Mouse (Mus musculus): ENCODE data around the gene Cdk6.
"Not testable (repeated sequence)": the region's sequence is repeated elsewhere in the genome, so short reads cannot be mapped to it uniquely, and the experiment has no call there.

Gene Cdk6

DNA sequence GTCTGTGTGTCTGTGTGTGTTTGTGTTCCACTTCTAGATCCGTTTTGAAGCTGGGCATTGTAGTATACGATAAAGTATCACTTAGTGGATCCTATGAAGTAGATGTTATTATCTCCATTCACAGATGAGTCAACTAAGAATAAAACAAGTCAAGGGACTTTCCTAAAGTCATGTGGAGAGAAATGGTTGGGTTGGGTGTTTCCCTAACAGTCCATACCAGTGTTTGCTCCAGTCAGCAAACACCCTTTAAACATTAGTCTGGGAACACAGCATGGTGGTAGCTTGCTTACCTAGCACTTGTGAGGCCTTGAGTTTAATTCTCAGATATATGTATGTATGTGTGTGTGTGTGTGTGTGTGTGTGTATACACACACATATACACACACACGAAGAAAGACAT, 168.2 kb downstream of the Cdk6 start:
- no peak for DNase-seq (ENCODE audit: low spot score)

DNA sequence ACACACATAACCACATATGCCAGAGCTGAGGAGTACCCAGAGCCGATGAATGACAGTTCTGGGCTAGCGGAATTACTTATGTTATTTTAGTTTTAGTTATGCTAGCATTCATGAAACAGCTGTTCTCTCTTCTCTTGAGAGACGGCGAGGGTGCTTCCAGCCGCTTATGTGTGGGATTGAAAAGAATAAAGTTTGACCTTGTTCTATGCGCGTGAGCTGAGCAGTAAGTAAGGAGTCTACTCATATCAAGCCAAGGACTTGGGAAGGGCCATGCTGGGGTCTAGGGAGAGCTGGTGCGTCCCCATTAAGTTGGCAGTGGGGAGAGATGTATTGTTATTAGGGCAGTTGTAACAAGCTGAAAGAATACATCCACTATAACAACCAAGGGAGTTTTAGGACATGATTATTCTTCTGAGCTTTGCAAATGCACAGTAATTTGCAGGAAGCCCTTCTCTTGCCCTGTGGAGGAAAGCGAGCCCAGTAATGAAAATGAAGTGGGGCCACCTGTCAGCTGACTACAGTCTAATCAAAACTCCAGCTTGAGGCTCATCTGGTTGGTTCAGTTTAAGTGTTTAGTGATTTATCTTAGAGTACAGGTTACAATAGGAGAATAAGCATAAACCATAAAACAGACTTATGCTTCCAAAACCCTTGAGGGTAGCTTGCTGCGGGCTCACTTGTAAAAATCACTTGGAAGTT, 170.0 kb downstream of the Cdk6 start:
- DNase-seq (ENCODE audit: low spot score), result no peak

DNA sequence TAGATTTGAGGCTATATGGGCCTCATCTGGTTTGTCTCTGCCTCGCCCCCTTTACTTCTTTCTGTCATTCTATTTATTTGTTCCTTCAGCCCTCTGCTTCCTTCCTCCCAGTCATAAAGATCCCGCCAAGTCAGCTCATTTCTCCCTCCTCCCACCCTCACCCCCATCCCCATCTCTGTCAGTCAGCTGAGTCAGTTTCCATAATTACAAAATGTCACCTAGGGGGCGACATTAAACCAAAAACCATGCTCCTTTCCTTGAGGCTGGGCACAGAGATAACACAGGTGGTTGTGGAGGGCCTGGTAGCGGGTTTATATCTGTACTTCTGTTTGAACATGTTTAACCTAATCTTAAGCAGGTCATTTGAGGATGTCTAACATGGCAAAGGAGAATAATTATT, 171.3 kb downstream of the Cdk6 start:
- DNase-seq (ENCODE audit: low spot score), result peak; percentile 6

DNA sequence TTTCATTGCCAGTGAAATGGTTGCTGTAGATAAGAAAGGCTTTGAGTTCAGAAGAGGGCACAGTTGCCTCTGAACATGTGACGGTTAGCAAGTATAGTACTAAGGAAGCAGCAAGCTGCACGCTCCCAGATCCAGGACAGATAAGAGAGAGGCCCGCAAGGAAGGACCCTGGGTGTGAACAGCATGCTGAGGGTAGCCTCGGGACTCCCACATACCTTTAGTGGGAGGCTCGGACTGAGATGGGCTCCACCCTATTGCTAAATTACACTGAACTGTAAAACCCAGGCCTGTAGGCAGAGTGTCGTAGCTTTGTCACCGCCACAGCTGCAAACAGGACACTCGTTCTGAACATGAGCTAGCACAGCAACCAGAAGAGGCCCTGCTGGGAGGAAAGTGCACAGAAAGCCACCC, 173.6 kb downstream of the Cdk6 start:
- DNase-seq (ENCODE audit: low spot score), result no peak

DNA sequence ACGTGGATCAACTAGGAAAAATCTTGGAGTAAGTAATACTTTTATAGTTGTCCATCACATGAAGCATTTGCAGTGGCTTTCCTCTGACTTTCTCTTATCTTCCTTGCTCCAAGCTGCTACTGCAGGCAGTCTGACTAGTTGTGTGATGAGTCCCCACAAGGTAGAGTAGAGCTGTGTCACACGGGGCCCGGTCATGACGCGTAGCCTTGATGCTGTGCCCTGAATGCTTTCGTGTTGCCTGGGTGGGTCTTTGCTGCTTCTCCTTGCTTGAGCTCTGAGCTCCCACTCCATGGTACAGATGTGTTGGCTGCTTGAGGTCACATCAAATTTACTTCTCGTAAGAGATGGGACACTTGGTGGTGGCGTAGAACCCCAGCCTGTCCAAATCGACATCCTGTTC, 174.2 kb downstream of the Cdk6 start:
- DNase-seq (ENCODE audit: low spot score), result no peak

DNA sequence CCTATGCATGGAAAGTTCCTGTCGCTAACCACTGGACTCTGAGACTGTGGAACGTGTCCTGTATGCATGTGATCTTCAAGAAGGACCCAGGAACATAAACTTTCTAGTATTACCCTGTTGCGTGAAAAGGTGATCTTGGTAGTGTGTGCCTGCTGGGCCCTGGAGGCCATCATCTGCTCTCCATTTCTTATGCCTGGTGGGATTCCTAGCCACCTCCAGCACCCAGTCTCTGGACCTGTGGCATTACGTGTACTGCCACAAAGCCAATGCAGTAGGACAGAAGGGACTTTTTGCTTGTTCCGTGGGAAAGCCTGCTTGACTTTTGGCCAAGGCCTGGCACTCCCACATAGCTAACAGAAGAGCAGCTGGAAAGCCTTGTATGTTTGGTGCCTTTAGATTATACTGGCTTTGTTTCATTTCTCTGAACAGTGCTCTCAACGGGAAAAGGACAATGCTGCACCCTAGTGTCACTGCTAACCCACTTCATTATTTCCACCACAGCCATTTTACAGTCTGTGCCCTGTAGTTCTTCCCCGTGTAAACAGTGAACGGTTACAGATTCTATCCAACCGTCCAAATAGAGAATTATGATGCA, 175.3 kb downstream of the Cdk6 start:
- peak; percentile 69 for DNase-seq (ENCODE audit: low spot score)

DNA sequence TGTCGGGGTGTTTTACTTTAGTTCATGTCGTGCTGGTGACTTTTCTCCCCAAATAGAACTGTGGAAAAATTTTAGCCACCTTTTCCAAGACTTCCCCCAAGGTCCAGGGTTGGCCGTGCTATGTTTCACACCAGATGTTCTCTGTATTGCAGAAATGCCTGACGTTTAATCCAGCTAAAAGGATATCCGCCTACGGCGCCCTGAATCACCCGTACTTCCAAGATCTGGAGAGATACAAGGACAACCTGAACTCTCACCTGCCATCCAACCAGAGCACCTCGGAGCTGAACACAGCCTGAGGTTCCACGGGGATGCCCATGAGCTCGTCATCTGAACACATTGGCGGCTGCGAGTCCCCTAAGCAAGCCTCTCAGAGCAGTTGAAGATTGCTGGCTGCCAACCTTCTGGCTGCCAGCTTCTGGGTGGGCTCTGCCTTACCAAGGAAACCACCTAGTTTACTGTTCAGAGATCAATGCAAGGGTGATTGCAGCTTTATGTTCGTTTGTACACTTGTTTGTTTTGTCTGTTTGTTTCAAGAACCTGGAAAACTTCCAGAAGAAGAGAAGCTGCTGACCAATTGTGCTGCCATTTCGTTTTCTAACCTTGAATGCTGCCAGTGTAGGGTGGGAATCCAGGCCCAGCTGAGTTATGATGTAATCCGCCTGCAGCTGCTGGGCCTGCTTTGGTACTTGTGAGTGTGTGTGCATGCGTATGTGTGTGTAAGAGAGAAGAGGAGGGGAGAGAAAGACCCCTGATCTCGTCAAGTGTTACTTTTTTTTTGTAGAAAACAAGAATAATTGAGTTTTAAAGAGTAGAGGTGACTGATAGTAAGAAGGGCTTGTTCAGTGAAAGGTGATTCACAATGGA, 179.4 kb downstream of the Cdk6 start:
- no peak for DNase-seq (ENCODE audit: low spot score)

DNA sequence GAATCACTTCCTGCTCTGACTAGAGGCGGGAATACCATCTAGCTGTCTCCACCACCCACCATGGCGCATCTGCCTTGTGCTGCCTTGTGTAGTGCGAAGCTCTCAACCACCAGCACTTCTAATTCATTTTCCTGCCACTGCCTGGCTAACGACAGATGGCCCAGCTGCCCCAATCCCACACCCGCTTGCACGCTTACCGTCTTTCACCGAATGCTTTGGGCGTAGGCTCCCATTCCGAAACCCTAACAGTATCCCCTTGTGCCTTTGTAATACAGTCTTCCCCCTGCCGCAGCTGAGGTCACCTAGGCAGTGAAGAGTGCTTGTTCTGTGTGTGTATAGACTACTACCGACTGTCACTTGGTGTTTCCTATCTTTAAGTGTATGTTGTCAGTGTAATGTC, 180.5 kb downstream of the Cdk6 start:
- no peak for DNase-seq (ENCODE audit: low spot score)

DNA sequence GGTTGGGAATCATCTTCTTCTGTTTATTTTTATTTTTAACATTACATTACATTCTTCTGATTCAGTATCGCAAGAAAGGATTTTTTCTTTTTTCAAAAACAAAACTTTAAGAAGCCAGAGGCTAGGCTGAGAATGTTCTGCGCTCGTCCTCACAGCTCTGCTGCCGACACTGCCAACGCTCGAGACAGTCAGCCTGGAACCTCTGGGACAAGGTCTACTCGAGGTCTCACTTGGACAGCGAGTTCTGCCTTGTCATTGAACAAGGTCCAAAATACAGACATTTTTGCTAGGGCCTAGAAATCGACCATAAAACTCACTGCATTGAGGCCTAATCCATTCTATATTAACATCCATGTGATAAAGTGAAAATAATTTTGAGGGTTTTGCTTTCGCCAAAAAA, 181.5 kb downstream of the Cdk6 start:
- DNase-seq (ENCODE audit: low spot score), result no peak

DNA sequence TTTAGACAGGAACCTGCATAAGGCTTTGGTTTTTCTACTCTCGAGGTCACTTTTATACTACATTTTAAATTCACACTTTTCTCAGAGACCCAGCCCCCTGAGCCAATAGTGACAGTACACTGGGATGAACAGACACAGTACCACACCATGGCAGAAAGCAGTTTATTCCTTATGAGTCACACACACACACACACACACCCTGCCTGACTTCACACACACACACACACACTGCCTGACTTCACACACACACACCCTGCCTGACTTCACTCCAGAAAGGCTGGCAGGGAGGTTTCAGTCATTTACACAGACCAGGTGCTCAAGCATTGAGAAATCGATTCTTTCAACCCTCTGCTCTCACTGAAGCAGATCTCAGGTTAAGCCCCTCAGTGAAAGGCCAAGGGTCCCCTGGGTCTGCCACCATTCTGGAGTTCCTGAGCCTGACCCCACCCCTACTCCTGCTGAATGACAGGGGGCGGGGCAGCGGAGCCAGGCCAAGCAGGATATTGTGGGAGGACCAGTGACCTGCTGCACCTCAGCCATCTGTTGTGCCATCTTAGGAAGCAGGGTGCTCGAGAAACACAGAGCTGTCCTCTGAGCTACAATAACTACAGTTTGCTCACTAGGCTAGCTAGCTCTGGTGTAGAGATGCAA, 185.9 kb downstream of the Cdk6 start:
- DNase-seq (ENCODE audit: low spot score), result no peak

DNA sequence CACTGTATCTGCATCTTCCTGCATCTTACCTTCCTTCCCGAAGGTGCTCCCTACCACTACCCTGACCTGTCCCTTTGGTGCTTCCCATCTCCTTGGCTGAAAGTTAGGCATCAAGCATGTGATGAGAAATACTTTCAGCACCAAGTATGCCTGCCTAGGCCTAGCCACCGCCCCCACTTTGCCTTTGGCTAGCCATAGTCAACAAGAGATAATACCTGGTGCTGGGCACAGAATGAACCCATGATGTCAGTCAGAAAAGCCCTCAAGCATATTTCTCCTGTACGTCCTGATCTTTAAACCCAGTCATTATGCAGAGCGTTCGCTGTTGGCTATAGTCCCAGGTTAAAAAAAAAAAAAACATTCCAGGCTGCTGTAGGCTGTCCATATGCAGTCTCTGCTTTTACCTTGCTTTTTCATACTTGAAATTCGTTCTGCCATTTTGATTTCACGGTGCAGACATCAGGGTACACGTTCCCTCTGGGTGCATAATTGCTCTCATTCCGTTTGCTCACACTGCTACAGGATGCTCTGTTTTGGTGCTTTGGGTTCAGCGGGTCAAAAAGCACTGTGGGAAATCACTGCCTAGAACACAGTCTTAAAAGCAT, 188.4 kb downstream of the Cdk6 start:
- DNase-seq (ENCODE audit: low spot score), result no peak

DNA sequence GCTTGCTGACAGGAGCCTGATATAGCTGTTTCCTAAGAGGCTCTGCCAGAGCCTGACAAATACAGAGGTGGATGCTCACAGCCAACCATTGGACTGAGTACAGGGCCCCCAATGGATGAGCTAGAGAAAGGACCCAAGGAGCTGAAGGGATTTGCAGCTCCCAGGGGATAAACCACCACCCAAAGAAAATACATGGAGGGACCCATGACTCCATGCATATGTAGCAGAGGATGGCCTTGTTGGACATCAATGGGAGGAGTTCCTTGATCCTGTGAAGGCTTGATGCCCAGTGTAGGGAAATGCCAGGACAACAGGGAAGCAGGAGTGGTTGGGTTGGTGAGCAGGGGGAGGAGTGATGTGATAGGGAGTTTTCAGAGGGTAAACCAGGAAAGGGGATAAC, 190.8 kb downstream of the Cdk6 start:
- not testable (repeated sequence) for DNase-seq (ENCODE audit: low spot score)

DNA sequence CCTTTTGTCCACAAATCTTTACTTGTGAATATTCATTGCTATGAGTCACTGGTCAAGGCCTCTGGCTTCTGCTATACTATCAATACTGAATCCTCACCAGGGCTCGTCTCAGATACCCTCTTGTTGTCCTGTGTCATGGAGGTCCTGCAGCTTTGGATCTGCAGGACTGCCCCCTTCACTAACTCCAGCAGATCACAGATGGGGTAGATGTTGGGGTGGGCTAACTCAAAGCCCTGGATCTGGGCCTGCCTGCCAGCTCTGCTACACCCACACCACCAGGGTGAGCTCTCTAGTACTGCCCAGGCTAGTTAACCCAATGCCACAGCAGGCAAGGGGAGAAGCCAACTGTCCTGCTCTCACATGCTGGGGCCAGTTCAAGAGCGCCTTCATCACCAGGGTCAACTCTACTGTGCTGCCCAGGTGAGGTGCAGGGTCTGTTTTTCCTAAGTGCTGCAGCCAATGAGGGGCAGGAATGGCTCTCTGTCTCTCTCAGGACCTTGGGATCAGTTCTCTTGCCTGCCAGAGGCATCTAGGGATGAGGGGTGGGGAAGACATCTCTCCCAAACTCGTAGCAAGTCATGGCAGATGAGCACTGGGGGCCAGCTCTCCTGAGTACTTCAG, 195.4 kb downstream of the Cdk6 start:
- DNase-seq (ENCODE audit: low spot score), result no peak

DNA sequence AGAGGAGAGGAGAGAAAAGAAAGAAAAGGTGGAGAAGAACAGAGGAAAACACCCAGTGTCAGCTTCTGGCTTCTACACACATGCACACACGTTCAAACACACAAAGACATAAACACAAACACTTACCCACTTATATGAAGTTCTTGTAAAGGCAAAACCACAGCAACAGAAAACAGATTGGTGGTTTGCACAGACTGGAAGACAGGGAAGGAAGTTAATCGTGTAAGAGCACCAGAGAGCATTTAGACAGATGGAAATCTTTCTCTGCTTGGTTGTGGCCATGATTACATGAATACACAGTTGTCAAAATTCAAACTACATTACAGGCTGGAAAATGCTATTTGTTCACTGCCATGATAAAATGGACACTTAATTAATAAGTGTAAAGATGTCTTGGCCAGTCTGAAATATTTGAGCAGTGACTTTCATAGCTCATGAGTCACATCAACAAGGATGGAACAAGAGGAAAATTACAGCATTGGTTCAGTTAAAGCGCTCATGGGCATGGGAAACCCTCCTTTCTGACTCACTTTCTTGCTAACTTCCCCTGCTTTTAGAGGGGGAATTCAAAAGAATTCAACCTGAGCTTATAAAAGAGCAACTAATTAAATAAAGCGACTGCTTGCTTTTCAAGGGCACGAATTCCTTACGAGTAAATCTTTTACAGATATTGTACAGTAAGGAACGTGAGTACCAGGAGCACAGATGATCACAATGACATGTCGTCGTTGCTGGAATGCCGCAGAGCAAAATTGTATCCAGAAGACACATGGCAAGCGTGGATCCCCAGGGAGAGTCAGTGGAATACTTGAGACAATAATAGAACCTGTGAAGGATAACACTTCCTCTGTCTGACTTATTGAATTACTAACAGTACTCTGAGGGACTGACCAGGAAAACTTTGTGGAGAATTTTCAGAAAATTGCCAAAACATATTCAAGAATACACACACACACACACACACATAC, 197.5 kb downstream of the Cdk6 start:
- no peak for DNase-seq (ENCODE audit: low spot score)

DNA sequence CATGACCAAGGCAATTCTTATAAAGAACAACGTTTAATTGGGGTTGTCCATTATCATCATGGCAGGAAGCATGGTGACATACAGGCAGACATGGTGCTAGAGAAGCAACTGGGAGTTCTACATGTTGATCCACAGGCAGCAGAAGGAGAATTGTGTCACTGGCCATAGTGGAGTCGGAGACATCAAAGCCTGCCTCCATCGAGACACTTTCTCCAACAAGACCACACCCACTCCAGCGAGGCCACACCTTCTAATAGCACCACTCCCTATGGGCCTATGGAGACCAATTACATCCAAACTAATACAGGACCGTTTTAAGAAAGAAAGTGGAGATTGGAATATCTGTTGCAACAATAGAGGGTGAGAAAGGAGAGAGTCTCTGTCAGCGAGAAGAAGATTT, 200.6 kb downstream of the Cdk6 start:
- DNase-seq (ENCODE audit: low spot score), result no peak

DNA sequence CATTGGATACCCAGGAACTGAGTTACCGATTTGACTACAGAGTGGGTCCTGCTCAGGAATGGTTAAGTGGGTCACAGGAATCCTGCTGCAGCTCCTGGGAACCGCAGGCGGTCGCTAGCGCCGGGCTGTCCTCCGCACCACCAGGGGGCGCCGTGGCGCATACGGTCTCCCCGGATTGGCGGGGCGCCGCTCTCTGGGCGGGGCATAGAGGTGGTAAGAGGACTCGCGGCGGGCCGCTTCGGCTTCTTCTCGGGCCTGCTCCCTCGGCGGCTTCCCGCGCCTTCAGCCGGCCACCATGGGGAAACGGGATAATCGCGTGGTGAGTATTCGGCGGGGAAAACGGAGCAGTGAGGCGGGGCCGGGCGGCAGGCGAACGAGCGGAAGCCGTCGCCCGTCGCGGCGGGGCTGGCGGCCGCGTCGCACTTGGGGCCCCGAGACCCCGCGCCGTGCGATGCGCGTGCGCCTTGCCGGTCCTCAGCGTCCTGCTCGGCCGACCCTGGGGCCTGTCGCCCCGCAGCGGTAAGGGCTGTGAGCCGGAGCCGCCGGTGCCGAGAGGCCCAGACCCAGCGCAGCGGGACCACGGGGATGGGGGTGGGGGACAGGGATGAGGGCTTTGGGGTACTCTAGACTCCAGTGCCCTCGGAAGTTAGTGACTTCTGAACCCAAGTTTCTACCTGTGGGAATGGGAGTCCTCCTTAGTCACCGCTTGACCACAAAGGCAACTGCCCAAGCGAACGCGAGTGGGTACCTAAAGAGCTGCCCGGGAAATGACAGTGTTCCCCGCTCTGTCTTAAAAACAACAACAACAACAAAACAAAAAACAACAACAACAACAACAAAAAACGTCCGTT, 202.6 kb downstream of the Cdk6 start, which contains the start of gene Fam133b:
Fam133b (plus strand) TSS at position 205 of the 851 bp plus-strand sequence.
- DNase-seq (ENCODE audit: low spot score), result peak; percentile 99

DNA sequence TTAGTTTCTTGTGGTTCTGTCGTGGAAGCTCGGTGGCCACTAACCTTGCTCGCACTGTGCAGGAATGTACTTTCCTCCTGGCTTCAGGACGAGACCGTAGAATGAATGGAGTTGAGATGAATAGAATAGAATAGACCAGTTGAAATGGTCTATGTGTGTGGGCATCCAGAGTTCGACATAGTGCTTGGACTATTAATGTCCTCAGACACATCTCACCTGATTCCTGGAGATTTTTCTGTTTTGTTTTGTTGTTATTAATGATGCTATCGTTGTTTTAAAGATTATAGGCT, 203.1 kb downstream of the Cdk6 start:
- DNase-seq (ENCODE audit: low spot score), result no peak

DNA sequence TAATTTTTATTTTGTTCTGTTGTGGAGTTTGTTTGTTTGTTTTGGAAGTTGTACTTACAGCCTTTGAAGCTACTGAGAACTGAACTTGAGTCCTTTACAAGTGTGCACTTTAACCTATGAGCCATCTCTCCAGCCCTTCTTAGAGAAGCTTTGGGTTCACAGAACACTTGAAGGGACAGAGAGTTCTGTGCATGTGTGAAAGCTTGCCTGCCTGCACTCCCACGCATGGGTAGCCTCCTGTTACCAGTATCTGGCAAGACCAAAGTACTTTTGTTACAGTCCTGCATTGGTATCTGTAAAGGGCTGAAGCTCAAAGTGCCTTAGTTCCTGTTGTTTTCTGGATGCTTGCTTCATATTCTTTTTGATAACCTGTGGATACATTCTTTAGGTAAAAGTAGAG, 204.9 kb downstream of the Cdk6 start:
- no peak for DNase-seq (ENCODE audit: low spot score)

DNA sequence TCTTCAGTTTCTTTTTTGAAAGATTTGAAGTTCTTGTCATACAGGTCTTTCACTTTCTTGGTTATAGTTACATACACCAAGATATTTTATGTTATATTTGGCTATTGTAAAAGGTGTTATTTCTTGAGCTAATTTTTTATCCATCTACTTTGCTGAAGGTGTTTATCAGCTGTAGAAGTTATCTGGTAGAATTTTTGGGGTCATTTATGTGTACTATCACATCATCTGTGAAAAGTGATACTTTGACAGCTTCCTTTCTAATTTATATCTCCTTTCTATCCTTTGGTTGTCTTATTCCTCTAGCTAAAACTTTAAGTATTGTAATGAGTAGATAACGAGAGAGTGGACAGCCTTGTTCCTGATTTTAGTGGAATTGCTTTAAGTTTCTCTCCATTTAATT, 210.2 kb downstream of the Cdk6 start:
- no peak for DNase-seq (ENCODE audit: low spot score)

DNA sequence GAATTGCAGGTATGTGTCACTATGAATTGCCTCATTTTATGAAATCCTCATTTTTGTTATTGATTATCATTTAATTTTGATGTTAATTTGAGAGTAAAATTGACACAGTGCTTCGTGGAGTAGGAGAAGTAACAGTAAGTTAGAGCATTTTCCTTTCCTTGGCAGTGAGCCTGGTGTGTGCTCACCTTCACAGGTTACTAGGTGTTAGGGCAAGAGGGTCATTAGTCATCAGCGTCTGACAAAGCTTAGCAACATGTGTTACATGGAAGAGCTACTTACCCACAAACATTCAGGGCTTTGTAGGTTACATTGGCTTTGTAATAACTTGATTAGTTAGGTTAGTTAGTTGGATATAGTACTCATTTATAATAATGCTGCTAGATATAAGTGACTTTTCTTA, 212.9 kb downstream of the Cdk6 start:
- no peak for DNase-seq (ENCODE audit: low spot score)
